Mouse (Mus musculus) cerebellum, adult 2 months (tissue): Measurements from ENCODE around the gene Nfe2l1.

Source experiments
- CTCF ChIP-seq: fragments of 200-500 bp; IDR thresholded peaks from 2 replicates; pipeline ENCODE4 v1.5.1; 2011; ENCODE audit warnings: low read depth, mild to moderate bottlenecking, control low read depth, low read length, moderate library complexity, borderline replicate concordance; ENCODE audit not compliant: insufficient read depth
- POLR2A ChIP-seq: fragments of 200-500 bp; IDR thresholded peaks from 2 replicates; pipeline ENCODE4 v1.6.1; 2011; ENCODE audit warnings: low read length, control low read depth, borderline replicate concordance; ENCODE audit not compliant: insufficient read depth

GRCm38 (mm10) chr11:96879359-96879758 is 49.6 kb upstream of the Nfe2l1 start:
- no peak for TF ChIP-seq POLR2A
- TF ChIP-seq CTCF, result no peak
